Mouse (Mus musculus): Measurements from ENCODE around the gene Atox1.

The Atox1 gene

GRCm38 (mm10) chr11:55412680-55413415 lies 48.2 kb downstream of the Atox1 start:
- DNase-seq (ENCODE audit: low spot score) = no peak

GRCm38 (mm10) chr11:55412034-55412433 lies 49.0 kb downstream of the Atox1 start:
- no peak for DNase-seq (ENCODE audit: low spot score)

- no peak for DNase-seq (ENCODE audit: low spot score)
Observed at GRCm38 (mm10) chr11:55410502-55410901, 50.5 kb downstream of the Atox1 start.

- no peak for DNase-seq (ENCODE audit: low spot score)
Observed at GRCm38 (mm10) chr11:55410005-55410404, 51.0 kb downstream of the Atox1 start.

GRCm38 (mm10) chr11:55407133-55407532 lies 53.9 kb downstream of the Atox1 start:
- DNase-seq (ENCODE audit: low spot score) = peak; percentile 48

- DNase-seq (ENCODE audit: low spot score) = no peak
Observed at GRCm38 (mm10) chr11:55405601-55406469, 55.2 kb downstream of the Atox1 start.

GRCm38 (mm10) chr11:55404659-55405457 lies 56.2 kb downstream of the Atox1 start:
- DNase-seq (ENCODE audit: low spot score) = no peak

GRCm38 (mm10) chr11:55400863-55401262 lies 60.2 kb downstream of the Atox1 start:
- DNase-seq (ENCODE audit: low spot score) = no peak

GRCm38 (mm10) chr11:55398371-55398770 lies 62.7 kb downstream of the Atox1 start:
- no peak for DNase-seq (ENCODE audit: low spot score)

GRCm38 (mm10) chr11:55397441-55397840 lies 63.6 kb downstream of the Atox1 start:
- peak; percentile 30 for DNase-seq (ENCODE audit: low spot score)

- no peak for DNase-seq (ENCODE audit: low spot score)
Observed at GRCm38 (mm10) chr11:55397036-55397435, 64.0 kb downstream of the Atox1 start.

Data from ovary, postnatal 36 days (tissue).